Mouse (Mus musculus): ENCODE measurements around the gene Zfp13.

GRCm38 (mm10) chr17:23570017-23570416 lies 29.3 kb downstream of the Zfp13 start:
- TF ChIP-seq CTCF (IDR thresholded peaks at IDR 0.05; ENCODE audit: low read depth) (peak; percentile 63), EP300 (IDR thresholded peaks at IDR 0.05; ENCODE audit: low read depth) (no peak)
